25 mouse cellular contexts compared by ENCODE assay signal in the genomic region with DNA sequence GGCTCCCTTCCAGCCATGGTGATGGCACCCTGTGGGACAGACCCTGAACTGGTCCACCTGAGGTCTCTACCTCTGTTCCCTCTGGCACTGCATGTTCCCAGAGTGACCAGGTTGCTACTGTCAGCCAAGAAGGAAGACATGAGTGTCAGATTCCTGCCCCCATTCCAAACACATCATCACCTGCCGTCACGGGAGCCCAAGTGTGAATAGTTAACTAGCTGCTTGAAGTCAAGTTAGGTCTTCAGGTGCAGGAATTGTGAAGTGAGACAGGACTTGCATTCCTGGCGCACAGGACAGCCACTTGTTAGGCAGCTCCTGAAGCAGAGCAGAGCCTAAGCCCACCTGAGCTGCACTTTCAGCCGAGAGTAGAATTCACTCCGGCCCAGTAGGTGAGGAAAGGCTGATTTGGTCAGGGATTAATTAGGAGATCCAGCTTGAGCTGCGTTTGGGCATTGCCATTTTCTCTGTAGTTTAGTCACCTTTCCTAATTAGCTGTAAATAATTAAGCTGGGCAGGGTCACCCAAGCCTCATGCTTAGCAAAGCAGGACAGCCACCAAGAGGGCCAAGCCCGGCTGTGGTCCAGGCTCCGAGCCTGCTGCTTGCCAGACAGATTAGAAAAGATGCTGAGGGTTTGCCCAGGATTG. TPM values are rescaled to one million over a fixed set of nuclear protein-coding genes. Genes with fewer than 3 reads are reported as not detected.
A peak's percentile ranks its signal among the peaks of the same experiment; 100 is the strongest.
DNase-seq lines count a peak whose midpoint lies in the region; ATAC-seq and TF ChIP-seq lines count a peak whose summit lies in the region.
"Had no signal": no experiment of that assay in that cellular context is flagged by ENCODE, and none has a peak within 500 bp of the region (broad histone marks: within the 10 kb centered on the region; RNA-seq: fewer than 3 reads in every experiment).

No protein-coding gene starts in this region.

- no peak overlapping the region for H3K9ac ChIP-seq in kidney, embryonic 15.5 days
- H3K9ac ChIP-seq: embryonic facial prominence, embryonic 15.5 days; forebrain, embryonic 15.5 days; heart, embryonic 15.5 days; hindbrain, embryonic 13.5 days had no signal

- H3K4me1 ChIP-seq in kidney, adult 2 months (ENCODE audit: control insufficient read depth, insufficient read depth, low read length), result peaks cover 18% of the 10 kb centered on the region
- H3K4me1 ChIP-seq in kidney, embryonic 15.5 days, result peaks cover 32% of the 10 kb centered on the region
- H3K4me1 ChIP-seq: embryonic facial prominence, embryonic 15.5 days had no signal

- no peaks in the 10 kb centered on the region for H3K9me3 ChIP-seq in kidney, embryonic 15.5 days (replicated peaks)
- H3K9me3 ChIP-seq: embryonic facial prominence, embryonic 15.5 days; forebrain, embryonic 10.5 days; forebrain, embryonic 15.5 days; heart, embryonic 15.5 days; hindbrain, embryonic 13.5 days had no signal

- no peak overlapping the region for H3K4me3 ChIP-seq in kidney, adult 2 months (ENCODE audit: insufficient read depth, low read depth, low read length)
- H3K4me3 ChIP-seq in kidney, embryonic 15.5 days (replicated peaks), result no peak overlapping the region
- H3K4me3 ChIP-seq: embryonic facial prominence, embryonic 15.5 days; erythroblast, embryonic 14.5 days; forebrain, embryonic 10.5 days; forebrain, embryonic 15.5 days; heart, adult 2 months; heart, embryonic 15.5 days; hindbrain, embryonic 13.5 days had no signal

- TF ChIP-seq CTCF in kidney, adult 2 months (conservative IDR thresholded peaks at IDR 0.05; ENCODE audit: insufficient read depth, insufficient read length, low read depth, low read length), result no peak

- peaks cover 3% of the 10 kb centered on the region for H3K36me3 ChIP-seq in kidney, adult 2 months (ENCODE audit: control insufficient read depth, insufficient read depth, low read length)
- peaks cover 98% of the 10 kb centered on the region for H3K36me3 ChIP-seq in kidney, embryonic 15.5 days

- H3K27ac ChIP-seq in kidney, adult 2 months (ENCODE audit: insufficient read depth, low read depth, low read length), result peak overlapping the region; percentile 66
- peak overlapping the region; percentile 57 for H3K27ac ChIP-seq in kidney, embryonic 15.5 days
- H3K27ac ChIP-seq: embryonic facial prominence, embryonic 15.5 days; forebrain, embryonic 10.5 days; forebrain, embryonic 15.5 days; heart, adult 2 months; heart, embryonic 15.5 days; hindbrain, embryonic 13.5 days had no signal

- no peaks in the 10 kb centered on the region for H3K27me3 ChIP-seq in kidney, adult 2 months (replicated peaks; ENCODE audit: control insufficient read depth, insufficient read depth, low read length)
- H3K27me3 ChIP-seq in kidney, embryonic 15.5 days, result no peaks in the 10 kb centered on the region
- H3K27me3 ChIP-seq: CH12.LX; embryonic facial prominence, embryonic 15.5 days; forebrain, embryonic 15.5 days; heart, embryonic 15.5 days; hindbrain, embryonic 13.5 days; Patski had no signal

- DNase-seq in kidney, adult 2 months, result peak; percentile 84
- peak; percentile 69 for DNase-seq in kidney, postnatal 14 days
- DNase-seq in yolk sac, embryonic 10.5 days (ENCODE audit: low spot score), result peak; percentile 58
- DNase-seq in ovary, postnatal 36 days (ENCODE audit: low spot score), result no peak
- DNase-seq in spleen, adult 12 weeks (ENCODE audit: low spot score), result no peak
- DNase-seq: adrenal gland, adult 2 months; adrenal gland, postnatal 25 days; cerebellum, adult 18-20 months; cerebellum, postnatal 10 days; embryo, embryonic 11 days; gastrocnemius, postnatal 10 days; heart, adult 2 months; heart, postnatal 14 days had no signal

- no peak for TF ChIP-seq POLR2A in kidney, adult 2 months (IDR thresholded peaks at IDR 0.05; ENCODE audit: low read depth, low read length)

- 36% methylated on average over 8 of the region's 8 CpGs for WGBS in kidney, adult 2 months
- 66% methylated on average over 8 of the region's 8 CpGs for WGBS in kidney, embryonic 15.5 days

- H3K4me2 ChIP-seq in kidney, embryonic 15.5 days, result no peak overlapping the region
- H3K4me2 ChIP-seq: embryonic facial prominence, embryonic 15.5 days; forebrain, embryonic 15.5 days; heart, embryonic 11.5 days; heart, embryonic 15.5 days; hindbrain, embryonic 13.5 days had no signal

- ATAC-seq in kidney, embryonic 15.5 days (replicated peaks; ENCODE audit: low FRiP score), result peak; percentile 52; the same call in 1 of the 2 replicates
- ATAC-seq in monocyte, adult 5-6 weeks (replicated peaks; ENCODE audit: insufficient number of reproducible peaks, low FRiP score, low TSS enrichment, poor library complexity, severe bottlenecking), result no peak
- ATAC-seq: activated CD4-positive, CD25-positive, alpha-beta regulatory T cell, adult 4 months; forebrain, embryonic 15.5 days; Patski had no signal

RNA-seq across cellular contexts. Expression of gene Iffo2, which starts 46.8 kb away (rescaled TPM):
- 3.4 and 3.6 TPM in 2 replicates for polyA plus RNA-seq in kidney, adult 2 months (2012; rRNA removed)
- 4.3 and 4.8 TPM in 2 replicates for polyA plus RNA-seq in kidney, embryonic 15.5 days (2015; fragmentation: Nextera tagmentation; extraction: Ambion mirVana)
- total RNA-seq in monocyte, adult 5-6 weeks (2017), result 11.1 to 19.2 TPM (median 11.7 TPM) in 3 replicates
- polyA plus RNA-seq: erythroblast, embryonic 14.5 days had no signal

Comparison
In these comparisons a context has a peak if more than half of its experiments do, and no peak if none do; other contexts are left out.
1. DNase-seq: peak in kidney, adult 2 months (single experiment), kidney, postnatal 14 days (single experiment) and yolk sac, embryonic 10.5 days (single experiment); none in ovary, postnatal 36 days (single experiment) and spleen, adult 12 weeks (single experiment).